Mouse (Mus musculus) left cerebral cortex, adult 8-10 months (tissue): ENCODE measurements around the gene Tnfsf8. TPM values are rescaled to one million over a fixed set of nuclear protein-coding genes. Genes with fewer than 3 reads are reported as not detected.

Experiments used
- DNase-seq, 2 experiments: peaks; one replicate each; pipeline ENCODE4 v3.0.0; 2022; ENCODE audit warnings: low spot score in 2 of 2
- total RNA-seq, 4 experiments: library from RNA; stranded (reverse); gene quantifications; 2 replicates each; pipeline ENCODE4 v1.2.4; 2022

Tnfsf8 gene
- total RNA-seq = under 1 TPM in 2 of 4 experiments, not detected in 2; 0.30 to 0.53 TPM

DNA sequence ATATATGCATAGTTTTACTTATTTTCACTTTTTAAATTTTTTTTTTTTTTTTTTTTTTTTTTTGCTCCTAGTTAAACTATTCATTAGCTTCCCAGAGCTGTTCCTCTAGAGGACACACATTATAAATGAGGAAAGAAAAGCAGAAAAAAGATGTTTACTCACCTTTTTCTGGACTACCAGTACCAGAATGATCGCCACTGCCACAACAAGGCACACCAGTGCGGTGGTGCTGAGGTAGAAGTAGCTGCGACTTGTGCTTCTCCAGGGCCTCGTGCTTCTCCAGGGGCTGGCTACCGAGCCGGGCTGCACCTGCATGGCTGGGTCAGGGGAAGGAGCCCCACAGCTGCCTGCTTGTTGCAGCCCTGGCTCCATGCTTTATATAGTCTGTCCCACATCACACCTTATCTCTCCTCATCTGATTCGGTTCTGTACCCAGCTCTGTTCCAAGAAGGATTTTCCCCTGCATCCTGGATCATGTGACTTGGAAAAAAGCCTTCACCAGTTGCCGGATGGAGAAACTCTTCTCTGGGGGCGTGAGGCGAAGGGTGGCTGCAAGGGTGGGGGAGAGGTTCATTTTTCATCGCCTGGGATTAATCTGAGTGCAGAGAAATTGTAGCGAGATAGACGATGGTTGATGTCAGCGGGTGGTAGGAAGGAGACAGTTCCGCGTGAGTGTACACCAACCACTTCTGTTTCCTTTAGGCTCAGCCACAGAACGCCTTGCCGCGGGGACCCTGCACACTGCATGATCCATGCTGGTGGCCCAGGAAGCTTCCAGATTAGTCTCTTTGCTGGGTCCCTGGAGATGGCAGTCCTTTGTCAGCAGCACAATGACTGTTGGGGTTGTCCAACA is at the start of gene Tnfsf8:
Gene Tnfsf8, minus strand, starts transcription at position 660 of the 853 bp plus-strand sequence.
- no peak for DNase-seq

DNA sequence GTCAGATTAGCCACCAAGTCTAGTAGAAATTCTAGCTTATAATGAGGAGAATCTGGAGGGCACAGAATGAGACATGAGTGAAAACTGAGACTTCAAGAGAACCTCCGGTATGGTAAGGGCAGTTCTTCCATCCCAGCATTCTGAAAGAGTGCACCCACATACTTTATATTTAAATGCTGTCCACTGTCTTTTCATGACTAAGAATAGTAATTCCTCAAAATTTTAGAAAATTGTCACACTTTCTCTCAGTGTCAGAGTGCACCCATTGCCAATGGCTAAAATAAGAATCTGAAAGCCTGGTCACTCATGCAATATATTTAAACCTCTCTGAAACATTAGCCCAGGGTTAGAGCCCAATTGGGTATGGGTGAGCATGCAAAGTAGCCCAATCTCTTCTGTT is 47.4 kb upstream of the Tnfsf8 start:
- no peak for DNase-seq

DNA sequence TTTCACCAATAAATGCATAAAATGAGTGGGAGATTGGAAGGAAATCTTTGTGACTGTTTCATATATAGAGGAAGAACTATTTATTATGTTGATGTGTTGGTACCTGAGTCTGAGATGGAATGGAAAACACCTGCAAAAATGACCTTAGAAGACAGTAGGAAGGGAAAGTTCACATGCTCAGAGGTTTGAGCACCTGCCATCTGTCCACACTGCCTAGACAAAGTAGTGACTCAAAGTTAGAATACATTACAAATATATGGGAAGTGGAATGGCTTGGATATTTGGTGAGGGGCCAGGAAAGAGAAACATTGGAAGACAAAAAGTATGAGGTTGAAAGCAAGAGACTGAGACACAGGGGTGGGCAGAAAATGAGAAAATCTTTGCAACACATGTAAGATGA is 46.3 kb upstream of the Tnfsf8 start:
- DNase-seq = no peak

DNA sequence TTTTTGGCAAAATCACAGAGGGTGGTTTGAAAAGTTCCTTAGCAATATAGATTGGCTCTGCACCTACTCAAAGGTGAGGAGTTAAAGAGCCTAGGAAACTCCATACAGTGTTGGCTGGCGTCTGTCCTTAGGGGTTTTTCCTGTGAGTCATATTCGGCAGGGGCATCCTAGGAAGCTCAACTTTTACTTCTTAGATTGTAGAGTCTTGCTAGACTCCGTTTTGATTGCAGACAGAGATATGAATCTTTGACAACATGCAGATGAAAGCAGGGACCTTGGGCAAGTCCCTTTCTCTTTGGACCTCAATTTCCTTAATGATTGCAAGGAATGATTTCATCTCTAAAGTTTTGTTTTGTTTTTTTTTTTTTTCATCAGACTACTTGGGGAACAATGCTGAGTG is 44.9 kb upstream of the Tnfsf8 start:
- DNase-seq = no peak

DNA sequence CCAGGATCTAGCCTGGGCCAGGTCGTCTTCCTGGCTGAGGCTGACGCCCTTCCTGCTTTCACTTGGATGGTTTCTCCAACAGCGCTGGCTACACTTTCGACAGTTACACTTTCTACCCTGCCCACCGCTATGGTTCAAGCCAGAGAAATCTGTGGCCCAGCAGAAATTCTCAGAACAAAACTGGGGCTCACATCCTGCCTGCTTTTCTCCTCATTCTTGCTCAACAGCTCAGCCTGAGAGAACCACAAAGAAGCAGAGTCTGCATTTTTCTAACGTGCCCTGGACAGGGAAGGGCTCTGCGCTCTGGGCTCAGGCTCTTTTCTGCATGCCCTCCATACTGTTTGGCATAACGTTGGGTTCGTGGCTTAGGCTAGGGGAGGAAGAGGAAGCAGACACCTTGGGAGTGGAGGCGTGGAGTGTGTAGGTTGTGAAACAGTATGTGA is 38.0 kb upstream of the Tnfsf8 start:
- DNase-seq = no peak

DNA sequence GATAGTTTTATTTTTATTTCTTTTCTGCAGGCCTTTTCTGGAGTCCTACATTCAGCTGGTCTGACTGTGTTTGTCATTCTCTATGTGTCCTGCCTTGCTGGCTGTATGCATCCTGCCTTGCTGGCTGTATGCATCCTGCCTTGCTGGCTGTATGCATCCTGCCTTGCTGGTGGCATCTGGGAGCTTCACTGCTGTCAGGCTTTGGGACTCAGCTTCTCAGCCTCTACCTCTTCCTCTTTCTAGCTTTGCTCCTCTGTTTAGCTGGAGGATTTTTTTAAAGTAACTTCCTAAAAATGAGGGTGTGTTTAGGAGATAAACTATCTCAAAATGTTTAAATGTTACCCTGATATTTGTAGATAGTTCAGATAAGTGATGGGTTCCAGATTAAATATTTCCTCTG is 36.0 kb upstream of the Tnfsf8 start:
- no peak for DNase-seq

DNA sequence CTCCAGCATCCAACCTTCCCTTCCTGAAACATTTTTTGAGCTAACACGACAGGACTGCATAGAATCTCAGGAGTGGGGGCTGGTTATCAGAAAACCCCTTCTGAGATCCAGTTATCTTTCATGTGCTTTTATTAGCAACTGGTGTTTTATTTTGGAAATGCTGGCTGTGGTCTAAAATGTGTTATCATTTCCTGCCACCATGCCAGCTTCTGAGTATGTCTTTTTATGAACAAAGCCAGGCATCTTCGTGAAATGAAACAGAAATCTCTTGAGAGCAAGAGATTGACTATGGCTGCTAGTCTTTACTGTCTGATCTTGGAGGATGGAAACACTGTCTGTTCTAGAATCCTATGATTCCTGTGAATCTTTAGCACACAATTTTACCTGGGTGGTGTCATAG is 25.0 kb upstream of the Tnfsf8 start:
- no peak for DNase-seq

DNA sequence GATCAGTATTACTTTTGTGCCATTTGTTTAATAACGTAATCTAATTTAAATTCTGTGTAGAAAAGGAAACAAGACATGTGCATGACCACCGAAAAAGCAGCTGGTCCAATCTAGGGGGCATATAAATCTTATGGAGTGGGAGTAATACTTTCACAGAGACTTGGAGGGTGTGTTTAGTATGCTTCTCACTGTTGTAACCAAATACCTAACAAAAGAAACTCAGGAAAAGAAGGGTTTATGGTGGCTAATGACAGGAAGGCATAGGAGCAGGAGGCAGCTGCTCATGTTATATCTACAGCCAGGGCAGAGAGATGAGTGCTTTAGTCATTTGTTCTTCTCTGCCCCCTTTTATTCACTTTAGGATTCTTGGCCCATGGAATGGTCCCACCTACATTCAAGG is 15.6 kb upstream of the Tnfsf8 start:
- no peak for DNase-seq

DNA sequence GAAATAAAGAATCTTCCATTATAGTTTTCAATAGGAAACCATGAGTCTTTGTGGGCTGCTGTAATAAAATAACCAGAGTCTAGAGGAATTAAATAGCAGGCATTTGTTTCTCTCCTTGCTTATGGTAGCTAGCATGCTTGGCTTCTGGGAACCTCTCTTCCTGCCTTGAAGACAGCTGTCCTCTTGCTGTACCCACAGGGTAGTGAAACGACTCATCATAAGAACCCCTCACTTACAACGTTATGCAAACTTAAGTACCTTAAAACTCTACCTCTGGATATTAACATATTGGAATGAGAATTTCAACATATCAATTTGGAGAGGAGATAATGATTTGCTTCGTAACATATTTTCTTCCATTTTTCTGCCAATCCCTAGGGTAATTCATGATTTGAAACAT is 14.3 kb upstream of the Tnfsf8 start:
- no peak for DNase-seq

DNA sequence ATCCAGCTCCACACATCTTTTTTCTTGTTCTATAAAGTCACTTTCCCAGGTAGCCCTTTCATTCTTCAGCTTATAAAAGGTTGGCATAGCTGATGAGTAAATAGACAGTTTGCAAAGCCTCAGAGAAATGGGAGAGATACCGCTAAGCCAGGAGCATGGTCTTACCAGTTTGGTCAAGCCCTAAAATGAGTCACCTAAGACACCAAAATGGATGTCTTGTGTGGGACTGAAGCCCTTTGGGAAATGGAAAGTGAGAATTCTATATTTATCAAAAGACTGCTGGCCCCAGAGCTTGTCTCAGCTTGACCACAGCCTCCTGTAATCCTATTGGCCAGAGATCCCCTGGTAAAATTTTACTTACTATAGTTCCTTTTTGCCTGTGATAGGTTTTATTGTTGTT is 9.5 kb upstream of the Tnfsf8 start:
- DNase-seq = no peak

DNA sequence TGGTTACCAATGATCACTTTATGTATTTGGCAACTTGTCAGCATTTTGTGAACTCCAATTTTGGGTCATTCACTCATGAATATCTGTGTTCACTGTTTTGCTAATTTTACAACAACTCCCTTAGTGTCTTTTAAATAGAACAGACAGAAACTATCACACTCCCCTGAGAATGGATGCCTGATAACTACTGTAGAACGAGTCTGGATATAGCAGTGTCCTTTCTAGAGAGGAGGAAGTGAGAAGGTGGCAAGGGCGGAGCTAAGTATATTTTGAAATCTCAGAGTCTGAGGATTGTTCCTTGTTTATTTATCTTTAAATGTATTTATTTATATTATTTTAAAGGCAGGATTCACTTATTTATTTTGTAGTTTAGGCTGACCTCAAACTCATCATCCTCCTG is 7.6 kb upstream of the Tnfsf8 start:
- no peak for DNase-seq

DNA sequence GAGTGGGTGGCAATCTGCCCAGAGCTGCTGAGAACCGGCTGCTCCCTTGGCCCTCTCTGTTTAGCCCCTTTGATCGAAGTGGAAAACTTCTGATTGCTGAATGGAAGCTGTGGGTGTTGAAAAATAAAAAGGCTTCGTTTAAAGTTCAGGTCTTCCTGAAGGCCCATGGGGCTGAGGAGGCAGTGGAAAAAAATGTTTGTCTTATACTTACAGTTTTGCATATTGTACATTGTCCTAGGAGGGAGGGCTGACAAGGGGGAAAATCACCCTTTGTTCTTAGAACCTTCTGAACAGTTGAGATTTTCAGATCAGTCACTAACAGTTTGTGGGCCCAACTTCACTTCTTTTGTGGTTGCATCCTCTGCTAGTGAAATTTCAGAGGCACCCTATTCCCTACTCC is 1.8 kb upstream of the Tnfsf8 start:
- no peak for DNase-seq

DNA sequence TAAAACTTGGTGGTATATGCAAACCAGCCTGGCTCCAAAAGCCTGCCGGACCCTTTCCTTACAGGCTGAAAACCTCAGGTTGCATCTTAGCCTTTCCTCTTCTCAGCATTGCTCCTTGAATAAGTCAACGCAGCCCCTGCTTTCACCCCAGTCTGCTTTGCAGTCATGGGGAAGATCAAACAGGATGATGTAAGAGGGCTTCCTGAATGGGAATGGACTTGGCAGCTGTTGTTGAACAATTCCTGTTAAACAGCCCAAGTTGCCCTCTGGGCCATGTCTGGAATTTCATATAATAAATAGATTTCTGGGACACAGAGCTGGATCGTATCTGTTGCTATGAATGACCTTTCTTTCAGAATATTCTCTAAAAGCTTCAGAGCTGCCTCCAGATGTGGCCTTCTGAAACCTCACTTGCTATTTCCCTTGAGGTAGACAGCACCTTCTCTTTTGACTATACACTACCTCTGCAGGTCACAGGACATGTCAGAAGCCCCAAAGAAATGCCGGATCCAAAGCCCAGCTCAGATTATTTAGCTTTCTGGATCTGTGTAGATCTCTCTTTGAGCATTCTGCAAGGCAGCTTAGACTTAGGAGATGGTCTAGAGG is 1.0 kb upstream of the Tnfsf8 start:
- DNase-seq = no peak

DNA sequence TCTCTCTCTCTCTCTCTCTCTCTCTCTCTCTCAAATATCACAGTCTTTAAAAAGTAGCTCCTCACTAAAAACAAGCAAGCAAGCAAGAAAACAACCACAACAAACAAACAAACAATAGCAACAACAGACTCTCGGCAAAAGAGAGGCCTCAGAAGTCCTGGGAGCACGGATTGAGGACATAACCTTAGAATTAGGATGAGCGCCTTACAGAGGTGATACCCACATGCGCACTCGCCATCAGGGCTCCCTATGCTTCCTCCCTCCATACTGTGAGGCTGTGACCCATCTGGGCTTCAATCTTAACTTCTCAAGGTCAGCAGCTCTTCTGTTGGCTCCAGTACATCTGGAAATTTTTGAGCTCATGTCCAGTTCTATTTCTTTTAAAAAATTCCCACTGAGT is 911 bp downstream of the Tnfsf8 start:
- no peak for DNase-seq

DNA sequence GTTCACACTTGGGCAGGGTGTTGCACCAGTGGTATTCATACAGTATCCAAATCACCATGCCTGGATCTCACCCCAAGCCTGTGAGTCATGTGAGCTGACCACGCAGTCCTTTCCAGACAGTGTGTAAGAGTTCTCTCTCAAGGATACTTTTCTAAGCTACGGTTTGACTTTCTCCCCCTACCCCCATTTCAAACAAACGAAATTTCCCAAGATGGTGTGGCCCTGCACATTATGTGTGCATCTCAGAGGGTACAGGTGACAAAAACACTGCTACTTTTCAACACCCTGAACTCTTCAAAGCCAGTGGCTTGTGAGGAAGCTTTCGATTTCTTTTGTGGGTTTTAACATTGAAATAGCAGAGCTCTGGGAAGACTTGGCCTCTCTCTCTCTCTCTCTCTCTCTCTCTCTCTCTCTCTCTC is 1.4 kb downstream of the Tnfsf8 start:
- no peak for DNase-seq

DNA sequence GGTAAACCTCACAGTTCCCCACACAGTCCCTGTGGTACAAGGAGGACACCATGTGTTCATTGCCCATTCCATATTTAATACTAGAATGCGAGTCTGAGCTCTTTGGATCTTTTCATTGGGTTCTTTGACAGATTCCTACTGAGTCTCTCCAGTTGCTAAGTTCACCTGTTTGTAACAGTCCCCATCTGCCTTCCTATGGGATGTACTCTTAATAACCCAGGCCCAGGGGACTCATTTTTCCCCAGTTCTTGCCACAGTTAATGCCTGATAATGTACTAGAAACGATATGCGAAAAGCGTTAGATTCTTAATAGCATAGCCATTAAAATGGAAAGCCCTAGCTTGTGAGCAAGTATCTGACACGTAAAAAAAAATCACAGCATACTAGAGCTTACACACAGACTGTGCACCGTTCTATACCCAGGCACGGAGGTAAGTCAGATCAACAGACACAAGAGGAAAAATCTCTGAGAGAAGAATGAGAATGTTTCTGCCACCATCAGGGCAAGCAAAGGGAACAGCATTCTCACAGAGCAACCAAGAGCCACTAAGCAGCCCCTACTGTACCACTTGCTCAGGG is 2.4 kb downstream of the Tnfsf8 start:
- DNase-seq = no peak

DNA sequence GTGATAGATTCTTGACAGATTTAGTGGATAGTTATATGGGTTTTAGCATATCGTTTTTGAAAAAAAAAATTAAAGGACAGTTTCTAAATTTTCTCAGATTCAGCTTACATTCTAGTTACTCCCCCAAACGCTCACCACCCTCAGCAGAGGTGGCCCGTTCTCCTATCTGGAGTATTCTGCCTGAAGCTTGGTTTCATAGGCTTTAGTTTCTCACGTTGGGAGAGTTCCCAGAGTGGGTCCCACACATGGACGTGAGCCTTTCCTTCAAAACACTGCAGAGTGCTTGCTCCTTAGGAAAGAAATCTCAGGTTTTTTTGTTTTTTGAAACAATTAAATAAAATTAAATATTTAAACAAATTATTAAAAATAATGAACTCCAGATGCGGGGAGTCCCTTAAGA is 4.4 kb downstream of the Tnfsf8 start:
- no peak for DNase-seq

DNA sequence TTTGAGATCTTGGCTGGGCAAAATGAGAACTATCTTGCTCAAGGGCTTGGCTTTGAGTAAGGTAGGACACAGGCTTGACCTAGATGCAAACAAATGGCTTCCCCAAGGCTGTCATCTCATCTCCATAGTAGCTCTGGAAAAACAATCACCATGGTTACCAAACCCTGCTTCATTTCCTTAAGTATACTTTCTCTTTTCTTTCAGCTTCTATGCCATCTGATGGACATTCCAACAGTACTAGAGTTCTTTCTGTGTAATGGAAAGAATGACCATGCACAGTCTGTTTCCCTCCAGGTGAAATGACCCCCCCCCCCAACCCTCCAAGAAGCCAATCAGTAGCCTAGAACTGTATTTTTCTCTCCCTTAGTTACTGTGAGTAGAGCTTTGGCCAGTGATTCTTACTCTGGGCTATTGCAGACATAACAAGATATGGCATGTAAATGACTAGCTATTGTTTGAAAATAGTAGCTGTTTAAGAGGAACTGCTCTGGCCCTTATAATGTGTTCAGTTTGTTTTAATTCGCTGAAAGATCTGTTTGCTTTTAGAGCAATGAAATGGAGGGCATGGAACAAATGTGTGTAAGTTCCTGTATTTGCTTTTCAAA is 7.3 kb downstream of the Tnfsf8 start:
- no peak for DNase-seq

DNA sequence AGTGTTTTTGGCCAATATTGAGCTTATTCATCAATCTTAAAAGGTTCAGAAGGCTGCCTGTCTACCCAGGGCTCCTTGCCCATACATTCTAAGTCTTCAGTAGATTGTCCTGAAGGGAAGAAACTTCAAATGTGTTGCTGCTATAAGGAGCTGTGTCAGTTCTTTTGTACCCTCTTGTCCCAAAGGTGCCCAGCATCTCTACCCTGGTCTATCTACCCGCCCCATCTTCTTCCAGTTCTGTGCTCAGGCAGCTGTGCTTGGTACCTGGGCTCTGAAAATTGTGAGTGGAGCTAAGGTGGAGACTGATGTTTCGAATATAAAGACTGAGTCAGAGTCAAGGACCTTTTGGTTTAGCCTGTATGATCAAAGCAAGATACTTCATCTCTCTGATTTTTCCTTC is 11.1 kb downstream of the Tnfsf8 start:
- no peak for DNase-seq

DNA sequence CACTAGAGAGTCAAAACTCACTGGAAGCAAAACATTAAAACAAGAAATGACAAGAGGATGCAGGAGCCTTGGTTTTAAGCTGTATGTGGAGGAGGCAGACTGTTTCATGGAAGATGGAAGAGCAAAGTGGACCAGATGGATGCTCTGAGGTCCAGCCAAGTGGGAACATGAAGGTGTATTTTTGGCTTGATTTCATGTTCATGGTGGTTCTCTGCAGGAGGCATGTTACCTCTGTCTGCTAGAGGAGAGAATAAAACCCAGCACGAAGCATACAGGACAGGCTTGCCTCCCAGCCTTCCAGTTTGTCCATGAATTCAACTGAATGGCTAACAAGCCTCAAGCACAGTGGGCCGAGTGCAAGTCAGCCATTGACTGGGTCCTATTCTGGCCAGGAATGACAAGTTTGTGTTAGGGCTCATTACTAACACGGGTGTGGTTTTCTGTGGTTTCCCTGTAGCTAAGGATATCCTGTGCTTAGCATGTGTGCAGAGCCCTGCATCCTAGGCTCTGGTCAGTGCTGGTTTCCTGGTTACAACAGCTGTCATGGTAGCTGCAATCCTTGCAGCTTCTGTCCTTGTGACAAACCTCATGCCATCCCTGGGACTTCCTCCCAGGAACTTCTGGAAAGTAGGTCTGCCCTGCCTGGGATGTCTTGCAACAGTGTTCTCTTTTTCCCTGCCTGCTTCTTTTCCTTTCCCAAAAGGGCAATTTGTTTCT is 14.1 kb downstream of the Tnfsf8 start:
- no peak for DNase-seq

DNA sequence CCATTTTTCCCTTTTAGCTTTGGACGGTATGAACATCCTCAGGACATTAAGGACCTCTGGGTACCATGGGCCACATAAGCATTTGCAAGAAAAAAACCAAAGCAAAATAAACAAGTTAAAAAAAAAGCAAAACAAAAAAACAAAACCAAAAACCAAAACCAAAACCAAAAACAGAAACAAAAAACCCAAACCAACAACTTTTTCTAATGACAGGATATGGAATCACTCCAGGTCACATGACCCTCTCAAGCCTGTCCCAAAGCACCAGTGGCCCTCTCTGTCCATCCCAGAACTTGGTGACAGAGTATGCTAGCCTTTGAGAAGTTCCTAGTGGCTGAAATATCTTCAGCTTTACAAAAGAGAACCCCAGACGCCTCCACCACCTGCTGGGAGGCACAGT is 15.4 kb downstream of the Tnfsf8 start:
- DNase-seq = no peak

DNA sequence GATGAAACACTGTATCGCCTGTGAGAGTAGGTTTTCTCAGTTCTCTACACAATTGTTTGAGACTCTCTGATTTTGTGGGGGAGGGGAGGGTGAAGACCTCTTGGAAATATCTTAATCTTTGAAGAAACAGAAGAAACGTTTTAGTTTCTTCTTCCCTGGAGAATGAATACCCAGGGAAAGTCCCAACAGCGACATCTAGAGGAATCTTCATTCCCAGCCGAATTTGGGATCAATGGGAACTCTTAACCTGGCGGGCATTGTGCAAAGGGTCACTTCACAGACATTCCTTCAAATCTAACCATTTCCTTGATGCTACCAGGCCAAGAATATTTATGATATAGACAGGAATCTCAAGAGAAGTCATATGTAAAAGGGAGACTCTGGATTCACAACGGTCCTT is 17.2 kb downstream of the Tnfsf8 start:
- DNase-seq = no peak
